Mouse (Mus musculus) heart, embryonic 14.5 days (tissue): ENCODE results near the gene Ppa2. TPM values are rescaled to one million over a fixed set of nuclear protein-coding genes. Genes with fewer than 3 reads are reported as not detected.

ENCODE experiments used
- ATAC-seq: fragments of 200-750 bp; cut with Nextera tagmentation; 2 replicates; pipeline ENCODE4 v1.8.0; 2017; ENCODE audit warnings: low read depth, moderate TSS enrichment; ENCODE audit not compliant: insufficient number of reproducible peaks, insufficient read depth, low FRiP score
- H3K27ac ChIP-seq, 2 experiments: fragments of 200-500 bp in 1 of 2; fragments of 300-500 bp in 1 of 2; sonication (generic) in 1 of 2; replicated peaks in 1 of 2; 2 replicates each; pipeline ENCODE4 v1.5.1; 2012 to 2014; ENCODE audit warnings: low read depth in 2 of 2, low read length in 2 of 2, control low read depth in 1 of 2, mild to moderate bottlenecking in 1 of 2, mixed read lengths in 1 of 2; ENCODE audit not compliant: control insufficient read depth in 1 of 2, insufficient read depth in 1 of 2
- H3K27me3 ChIP-seq: fragments of 300-500 bp; sonication (generic); 2 replicates; pipeline ENCODE4 v1.6.1; 2014; ENCODE audit warnings: mild to moderate bottlenecking, low read length, control low read depth; ENCODE audit not compliant: control insufficient read depth, insufficient read depth
- H3K36me3 ChIP-seq: fragments of 300-500 bp; sonication (generic); 2 replicates; pipeline ENCODE4 v1.6.1; 2014; ENCODE audit warnings: mild to moderate bottlenecking, control low read depth, low read length, mixed read lengths; ENCODE audit not compliant: control insufficient read depth, insufficient read depth
- H3K4me1 ChIP-seq, 2 experiments: fragments of 200-500 bp in 1 of 2; fragments of 300-500 bp in 1 of 2; sonication (generic) in 1 of 2; 2 replicates each; pipeline ENCODE4 v1.6.1; 2012 to 2014; ENCODE audit warnings: low read length in 2 of 2, control low read depth in 1 of 2, mixed read lengths in 1 of 2; ENCODE audit not compliant: control insufficient read depth in 2 of 2, insufficient read depth in 2 of 2
- H3K4me2 ChIP-seq: fragments of 300-500 bp; sonication (generic); 2 replicates; pipeline ENCODE4 v1.6.1; 2014; ENCODE audit warnings: mild to moderate bottlenecking, low read length
- H3K4me3 ChIP-seq, 2 experiments: fragments of 200-500 bp in 1 of 2; fragments of 300-500 bp in 1 of 2; sonication (generic) in 1 of 2; 2 replicates each; pipeline ENCODE4 v1.5.1; 2012 to 2014; ENCODE audit warnings: low read length in 2 of 2, mild to moderate bottlenecking in 2 of 2, control low read depth in 1 of 2, low read depth in 1 of 2, moderate library complexity in 1 of 2; ENCODE audit not compliant: control insufficient read depth in 1 of 2, insufficient read depth in 1 of 2
- H3K9ac ChIP-seq: fragments of 300-500 bp; sonication (generic); 2 replicates; pipeline ENCODE4 v1.6.1; 2014; ENCODE audit warnings: mild to moderate bottlenecking, low read length
- H3K9me3 ChIP-seq: fragments of 300-500 bp; sonication (generic); 2 replicates; pipeline ENCODE4 v1.6.1; 2016; ENCODE audit warnings: low read length, control low read depth; ENCODE audit not compliant: control insufficient read depth
- polyA plus RNA-seq: library from polyadenylated mRNA; unstranded; fragments of >200 nt; fragmentation: Nextera tagmentation; extraction: Ambion mirVana; gene quantifications from 2 replicates; pipeline ENCODE4 v1.2.1, GENCODE M21; 2014

Gene Ppa2
- polyA plus RNA-seq, 1 experiment from 2014 or later = 145 TPM

DNA sequence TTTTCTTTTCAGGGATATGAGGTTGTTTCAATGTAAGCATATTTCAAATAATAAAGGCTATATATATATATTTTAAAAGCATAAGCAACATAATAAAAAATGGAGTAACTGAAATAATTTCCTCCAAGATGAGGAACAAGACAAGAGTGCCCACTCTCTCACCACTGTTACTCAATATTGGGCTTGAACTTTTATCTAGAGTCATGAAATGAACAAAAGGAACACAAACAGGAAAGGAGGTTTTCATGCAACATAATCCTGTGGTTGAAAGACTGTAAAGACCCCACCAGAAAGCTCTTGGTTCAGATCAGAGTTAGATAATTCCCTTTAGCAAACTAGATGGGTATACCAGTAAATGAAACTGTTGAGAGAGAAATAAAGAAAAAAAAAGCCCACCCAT, 113.2 kb downstream of the Ppa2 start:
- Histone ChIP-seq H3K27ac (no peak overlapping the region), H3K9me3 (no peaks in the 10 kb centered on the region), H3K36me3 (no peaks in the 10 kb centered on the region), H3K27me3 (no peaks in the 10 kb centered on the region), H3K4me2 (no peak overlapping the region), H3K4me1 (no peaks in the 10 kb centered on the region), H3K4me3 (no peak overlapping the region), H3K9ac (no peak overlapping the region)
- ATAC-seq = no peak

Other genes starting within 250 kb of the Ppa2 start
- 10.6 and 11.9 TPM in 2 replicates for gene Ints12, start 218.3 kb upstream of the Ppa2 start, polyA plus RNA-seq
- 4.1 and 4.9 TPM in 2 replicates for gene Gstcd, start 218.1 kb upstream of the Ppa2 start, polyA plus RNA-seq
- 0.03 and 0.14 TPM in 2 replicates for gene Arhgef38, start 75.2 kb upstream of the Ppa2 start, polyA plus RNA-seq
- 19.9 and 20.0 TPM in 2 replicates for gene Tet2, start 235.0 kb downstream of the Ppa2 start, polyA plus RNA-seq